Mouse (Mus musculus) heart, adult 2 months (tissue): ENCODE data around the gene Slc7a15.

Experiments used
- CTCF ChIP-seq: fragments of 200-600 bp; IDR thresholded peaks from 2 replicates; pipeline ENCODE4 v1.8.1; 2022; ENCODE audit warnings: antibody characterized with exemption, mild to moderate bottlenecking, moderate library complexity
- EP300 ChIP-seq: fragments of 200-500 bp; IDR thresholded peaks from 2 replicates; pipeline ENCODE4 v1.6.1; 2011; ENCODE audit warnings: low read depth, low read length, control low read depth; ENCODE audit not compliant: insufficient read depth
- POLR2A ChIP-seq: fragments of 200-500 bp; IDR thresholded peaks from 2 replicates; pipeline ENCODE4 v1.6.1; 2011; ENCODE audit warnings: mild to moderate bottlenecking, low read depth, low read length, control low read depth; ENCODE audit not compliant: insufficient read depth

GRCm38 (mm10) chr12:8510317-8510988 is 88.4 kb downstream of the Slc7a15 start:
- TF ChIP-seq EP300 (no peak), POLR2A (no peak), CTCF (no peak)
